Mouse (Mus musculus) liver, embryonic 11.5 days (tissue): Measurements from ENCODE around the gene Ntrk2. TPM values are rescaled to one million over a fixed set of nuclear protein-coding genes. Genes with fewer than 3 reads are reported as not detected.

Experiments used
- ATAC-seq: fragments of 200-750 bp; cut with Nextera tagmentation; replicated peaks from 2 replicates; pipeline ENCODE4 v1.8.0; 2017; ENCODE audit warnings: moderate number of reproducible peaks, mild to moderate bottlenecking, moderate TSS enrichment, moderate library complexity; ENCODE audit not compliant: low FRiP score
- DNase-seq: peaks from one replicate; pipeline ENCODE4 v3.0.0-alpha.2; 2017; ENCODE audit warnings: low spot score
- H3K27ac ChIP-seq: fragments of 300-500 bp; sonication (generic); 2 replicates; pipeline ENCODE4 v1.5.1; 2014; ENCODE audit warnings: mild to moderate bottlenecking, low read depth, low read length, control low read depth
- H3K27me3 ChIP-seq: fragments of 300-500 bp; sonication (generic); replicated peaks from 2 replicates; pipeline ENCODE4 v1.6.1; 2014; ENCODE audit warnings: low read length, mixed read lengths; ENCODE audit not compliant: control insufficient read depth, insufficient read depth
- H3K36me3 ChIP-seq: fragments of 300-500 bp; sonication (generic); 2 replicates; pipeline ENCODE4 v1.6.1; 2014; ENCODE audit warnings: mild to moderate bottlenecking, low read length, moderate library complexity, mixed read lengths; ENCODE audit not compliant: control insufficient read depth, insufficient read depth
- H3K4me1 ChIP-seq: fragments of 300-500 bp; sonication (generic); replicated peaks from 2 replicates; pipeline ENCODE4 v1.6.1; 2014; ENCODE audit warnings: low read length, mixed read lengths; ENCODE audit not compliant: control insufficient read depth, insufficient read depth
- H3K4me2 ChIP-seq: fragments of 300-500 bp; sonication (generic); 2 replicates; pipeline ENCODE4 v1.6.1; 2014; ENCODE audit warnings: mild to moderate bottlenecking, control low read depth, moderate library complexity
- H3K4me3 ChIP-seq: fragments of 300-500 bp; sonication (generic); 2 replicates; pipeline ENCODE4 v1.5.1; 2014; ENCODE audit warnings: low read depth, low read length, control low read depth
- H3K9ac ChIP-seq: fragments of 300-500 bp; sonication (generic); 2 replicates; pipeline ENCODE4 v1.6.1; 2014; ENCODE audit warnings: low read depth, low read length, control low read depth
- H3K9me3 ChIP-seq: fragments of 300-500 bp; sonication (generic); 2 replicates; pipeline ENCODE4 v1.6.1; 2016; ENCODE audit warnings: low read length, inconsistent platforms, mixed read lengths; ENCODE audit not compliant: control insufficient read depth
- WGBS: fragments of 180-500 bp; shearing (Covaris S2); extraction: QIAGEN DNeasy Blood & Tissue Kit; methylation state at CpG from one replicate; pipeline ENCODE4 v1.1.7; 2014; 5-methylcytosine and 5-hydroxymethylcytosine counted together
- polyA plus RNA-seq: library from polyadenylated mRNA; unstranded; fragments of >200 nt; fragmentation: Nextera tagmentation; extraction: Ambion mirVana; gene quantifications from 2 replicates; pipeline ENCODE4 v1.2.1, GENCODE M21; 2014

The Ntrk2 gene
- polyA plus RNA-seq, 1 experiment from 2014 or later: 1.9 TPM

DNA sequence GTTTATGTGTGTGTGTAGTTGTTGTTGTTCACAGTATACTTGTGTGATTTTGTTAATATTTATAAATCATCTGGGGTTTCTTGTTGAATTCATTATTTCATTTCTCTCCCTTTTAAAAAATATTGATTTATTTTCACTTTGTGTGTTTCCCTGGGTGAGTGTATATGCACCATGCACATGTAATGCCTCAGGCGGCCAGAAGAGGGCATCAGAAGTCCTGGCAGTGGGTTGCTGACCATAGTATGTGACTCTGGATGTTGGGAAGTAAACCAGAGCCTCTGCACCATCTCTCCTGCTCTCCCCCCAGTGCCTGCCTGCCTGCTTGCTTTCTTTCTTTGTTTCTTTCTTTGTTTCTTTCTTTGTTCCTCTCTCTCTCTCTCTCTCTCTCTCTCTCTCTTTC, 2.5 kb upstream of the Ntrk2 start:
- Histone ChIP-seq H3K27ac (no peak overlapping the region), H3K4me1 (no peaks in the 10 kb centered on the region; the same call in 1 of the 2 replicates), H3K4me3 (no peak overlapping the region), H3K9ac (no peak overlapping the region), H3K9me3 (peaks cover 5% of the 10 kb centered on the region; the same call in 1 of the 2 replicates), H3K36me3 (no peaks in the 10 kb centered on the region), H3K27me3 (peaks cover 40% of the 10 kb centered on the region), H3K4me2 (no peak overlapping the region)
- no peak for ATAC-seq
- WGBS: 21% methylated on average over 1 of the region's 1 CpGs
- no peak for DNase-seq

DNA sequence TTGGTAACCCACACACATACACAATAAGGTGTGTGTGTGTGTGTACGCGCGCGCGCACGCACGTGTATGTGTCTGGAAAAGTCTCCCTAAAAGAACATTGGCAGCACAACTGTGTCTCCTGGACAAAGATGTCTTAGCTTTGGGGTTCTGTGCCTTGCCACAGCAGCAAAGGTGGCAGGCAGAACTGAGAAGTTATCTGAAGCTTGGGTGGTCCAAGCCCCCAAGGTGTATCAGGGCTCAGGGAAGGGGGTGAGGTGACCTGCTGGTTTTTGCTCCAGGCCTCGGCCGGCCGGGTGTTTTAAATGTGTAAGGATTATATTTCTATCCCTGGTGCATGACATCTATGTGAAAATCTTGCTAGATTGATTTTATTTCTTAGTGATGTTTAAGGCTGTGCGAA, 536 bp upstream of the Ntrk2 start:
- H3K27me3 ChIP-seq: peaks cover 58% of the 10 kb centered on the region
- H3K9me3 ChIP-seq: peaks cover 5% of the 10 kb centered on the region; the same call in 1 of the 2 replicates
- 79% methylated on average over 11 of the region's 11 CpGs for WGBS
- DNase-seq (no peak), ATAC-seq (no peak)
- no peak overlapping the region for H3K4me2 ChIP-seq
- no peaks in the 10 kb centered on the region for H3K36me3 ChIP-seq
- no peaks in the 10 kb centered on the region; the same call in 1 of the 2 replicates for H3K4me1 ChIP-seq
- no peak overlapping the region for H3K9ac ChIP-seq
- no peak overlapping the region for H3K4me3 ChIP-seq
- H3K27ac ChIP-seq: no peak overlapping the region

GRCm38 (mm10) chr13:58806896-58807628, 693 bp downstream of the Ntrk2 start:
- peak overlapping the region; percentile 49 for H3K4me3 ChIP-seq
- no peak overlapping the region for H3K9ac ChIP-seq
- no peaks in the 10 kb centered on the region for H3K36me3 ChIP-seq
- 3% methylated on average over 34 of the region's 34 CpGs for WGBS
- peak; percentile 31 for DNase-seq
- H3K4me2 ChIP-seq: peak overlapping the region; percentile 75
- peaks cover 59% of the 10 kb centered on the region for H3K27me3 ChIP-seq
- peaks cover 5% of the 10 kb centered on the region; the same call in 1 of the 2 replicates for H3K9me3 ChIP-seq
- no peak for ATAC-seq
- no peaks in the 10 kb centered on the region; the same call in 1 of the 2 replicates for H3K4me1 ChIP-seq
- H3K27ac ChIP-seq: no peak overlapping the region

DNA sequence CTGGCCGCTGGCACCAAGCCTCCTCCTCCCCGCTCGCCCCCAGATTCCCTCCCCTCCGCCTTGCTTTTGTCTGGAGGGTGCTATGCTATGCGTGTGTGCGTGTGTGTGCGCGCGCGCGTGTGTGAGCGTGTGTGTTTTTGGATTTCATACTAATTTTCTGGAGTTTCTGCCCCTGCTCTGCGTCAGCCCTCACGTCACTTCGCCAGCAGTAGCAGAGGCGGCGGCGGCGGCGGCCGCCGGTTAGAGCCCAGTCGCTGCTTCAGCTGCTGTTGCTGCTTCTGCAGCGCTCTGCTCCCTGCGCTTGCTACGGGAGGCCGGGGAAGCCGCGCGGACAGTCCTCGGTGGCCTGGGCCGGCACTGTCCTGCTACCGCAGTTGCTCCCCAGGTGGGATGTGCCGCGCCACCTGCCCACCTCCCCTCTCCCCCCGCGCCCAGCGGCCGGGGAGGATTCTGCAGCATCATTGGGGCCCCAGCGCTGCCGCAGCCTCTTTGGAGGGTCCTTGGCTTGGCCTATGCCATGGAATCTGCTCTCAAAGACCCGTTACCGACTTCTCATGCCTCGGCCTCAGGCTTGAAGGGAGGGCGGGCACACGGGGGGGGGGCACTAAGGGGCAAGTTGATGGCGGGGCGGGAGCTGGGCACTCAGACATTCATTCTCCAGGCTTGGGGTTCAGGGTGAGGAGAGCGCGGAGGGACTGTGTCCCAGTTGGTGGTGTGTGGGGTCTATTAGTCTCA, 1.4 kb downstream of the Ntrk2 start:
- WGBS: 2% methylated on average over 48 of the region's 50 CpGs
- Histone ChIP-seq H3K9me3 (no peaks in the 10 kb centered on the region), H3K27ac (no peak overlapping the region), H3K4me3 (peak overlapping the region; percentile 49), H3K4me1 (no peaks in the 10 kb centered on the region; the same call in 1 of the 2 replicates), H3K4me2 (peak overlapping the region; percentile 75), H3K9ac (no peak overlapping the region), H3K27me3 (peaks cover 59% of the 10 kb centered on the region), H3K36me3 (no peaks in the 10 kb centered on the region)
- no peak for ATAC-seq
- peak; percentile 48 for DNase-seq

GRCm38 (mm10) chr13:58808381-58808821, 2.0 kb downstream of the Ntrk2 start:
- Histone ChIP-seq H3K4me2 (peak overlapping the region; percentile 75), H3K36me3 (no peaks in the 10 kb centered on the region), H3K27me3 (peaks cover 59% of the 10 kb centered on the region), H3K9ac (no peak overlapping the region), H3K4me1 (no peaks in the 10 kb centered on the region; the same call in 1 of the 2 replicates), H3K9me3 (no peaks in the 10 kb centered on the region), H3K4me3 (peak overlapping the region; percentile 49), H3K27ac (no peak overlapping the region)
- ATAC-seq (no peak), DNase-seq (peak; percentile 39)
- 2% methylated on average over 32 of the region's 32 CpGs for WGBS

DNA sequence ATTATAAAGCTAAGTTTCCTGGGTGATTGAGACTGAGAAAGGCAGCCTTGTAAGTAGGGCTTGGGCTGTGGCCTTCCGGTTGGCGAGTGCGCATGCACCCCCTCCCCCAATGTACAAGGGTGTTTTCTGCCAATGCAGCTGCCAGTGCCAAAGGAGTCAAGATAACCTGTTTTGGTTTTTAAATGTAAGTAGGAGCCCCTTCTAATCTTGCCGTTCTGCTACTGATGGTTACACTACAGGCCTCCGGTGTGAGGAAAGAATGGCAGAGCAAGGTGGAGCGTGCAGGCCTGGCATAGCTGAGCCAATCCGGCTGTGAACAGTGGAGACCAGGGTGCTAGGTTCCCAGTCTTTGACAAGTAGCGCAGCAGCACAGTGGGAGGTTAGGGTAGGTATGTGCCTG, 3.6 kb downstream of the Ntrk2 start:
- H3K4me1 ChIP-seq: no peaks in the 10 kb centered on the region; the same call in 1 of the 2 replicates
- WGBS: 80% methylated on average over 8 of the region's 8 CpGs
- H3K9me3 ChIP-seq: no peaks in the 10 kb centered on the region
- no peak overlapping the region for H3K27ac ChIP-seq
- no peak overlapping the region for H3K9ac ChIP-seq
- H3K4me2 ChIP-seq: no peak overlapping the region
- DNase-seq (no peak), ATAC-seq (no peak)
- no peaks in the 10 kb centered on the region for H3K36me3 ChIP-seq
- peaks cover 56% of the 10 kb centered on the region for H3K27me3 ChIP-seq
- H3K4me3 ChIP-seq: no peak overlapping the region

DNA sequence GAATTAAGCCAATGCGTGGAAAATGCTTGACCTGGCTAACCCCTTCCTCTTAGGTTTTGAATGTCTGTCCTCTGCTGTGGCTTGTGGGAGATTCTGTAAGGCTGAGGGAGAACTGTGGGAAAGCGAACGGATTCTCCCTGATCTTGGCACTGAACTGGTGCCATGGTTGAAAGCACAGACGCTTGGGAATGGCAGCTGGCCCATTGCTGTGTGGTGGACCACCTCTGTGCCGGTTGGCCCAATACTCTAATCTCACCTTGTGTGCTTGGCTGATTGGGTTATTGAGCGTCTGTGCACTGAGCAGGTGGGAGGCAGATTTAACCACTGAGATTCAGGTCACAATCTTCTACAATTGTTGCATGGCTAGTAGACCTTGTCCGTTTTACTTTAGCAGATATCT, 18.4 kb downstream of the Ntrk2 start:
- ATAC-seq: no peak
- Histone ChIP-seq H3K9me3 (no peaks in the 10 kb centered on the region), H3K4me3 (no peak overlapping the region), H3K36me3 (no peaks in the 10 kb centered on the region), H3K4me2 (no peak overlapping the region), H3K27ac (no peak overlapping the region), H3K27me3 (no peaks in the 10 kb centered on the region), H3K4me1 (no peaks in the 10 kb centered on the region), H3K9ac (no peak overlapping the region)
- WGBS: 82% methylated on average over 7 of the region's 7 CpGs
- no peak for DNase-seq

DNA sequence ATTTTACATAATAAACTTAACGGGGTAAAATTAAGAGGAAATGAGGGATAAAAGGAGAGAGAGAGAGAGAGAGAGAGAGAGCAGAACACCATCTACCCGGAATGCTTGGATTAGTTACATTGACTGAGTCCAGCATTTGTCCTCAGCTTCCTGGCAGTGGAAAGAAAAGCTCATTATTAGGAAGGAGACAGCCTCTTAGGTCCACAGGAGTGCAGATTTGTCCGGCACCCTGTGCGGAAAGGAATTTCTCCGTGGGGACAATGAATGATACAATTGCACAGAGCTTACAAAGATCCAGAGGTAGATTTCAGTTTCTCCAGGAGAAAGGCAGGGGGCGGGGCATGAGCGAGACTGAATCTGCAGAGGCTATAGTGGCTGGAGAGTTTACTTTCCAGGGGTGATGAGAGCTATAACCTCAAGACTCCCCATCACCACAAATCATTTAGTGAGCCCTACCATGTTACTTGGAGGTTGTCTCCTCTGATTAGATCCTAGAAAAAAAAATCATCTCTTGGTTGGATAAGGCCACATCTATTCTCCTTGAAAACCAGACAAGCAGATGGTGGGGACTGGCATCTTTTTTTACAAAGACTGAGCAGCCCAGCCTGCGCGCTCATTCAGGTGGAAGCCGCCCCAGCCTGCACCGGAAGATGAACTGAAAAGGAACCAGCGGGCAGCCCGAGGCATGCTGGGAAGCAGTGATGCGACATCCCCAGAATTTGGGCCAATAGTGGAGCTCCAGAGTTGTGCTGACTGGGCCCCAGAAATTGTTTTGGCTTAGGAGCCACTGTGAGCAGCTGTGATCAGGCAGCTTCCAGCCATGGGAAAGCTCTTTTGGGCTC, 20.2 kb downstream of the Ntrk2 start:
- H3K4me1 ChIP-seq: no peaks in the 10 kb centered on the region
- DNase-seq: no peak
- no peak overlapping the region for H3K4me3 ChIP-seq
- 78% methylated on average over 14 of the region's 14 CpGs for WGBS
- H3K27me3 ChIP-seq: no peaks in the 10 kb centered on the region
- no peak overlapping the region for H3K9ac ChIP-seq
- ATAC-seq: no peak
- no peak overlapping the region for H3K4me2 ChIP-seq
- no peak overlapping the region for H3K27ac ChIP-seq
- H3K9me3 ChIP-seq: no peaks in the 10 kb centered on the region
- H3K36me3 ChIP-seq: no peaks in the 10 kb centered on the region
